Mouse (Mus musculus) heart, postnatal 14 days (tissue): ENCODE measurements around the gene Gnpnat1. TPM values are rescaled to one million over a fixed set of nuclear protein-coding genes. Genes with fewer than 3 reads are reported as not detected.

Source experiments
- DNase-seq, 2 experiments: peaks; one replicate each; pipeline ENCODE4 v3.0.0; 2021 to 2022
- intact Hi-C: fragments of 180-260 bp; cut with DNase I; formaldehyde crosslinking; loops from one replicate; pipeline ENCODE4 v1.15.1; 2025
- total RNA-seq, 2 experiments: library from RNA; stranded (reverse); gene quantifications; 2 replicates each; pipeline ENCODE4 v1.2.3; 2021

Gnpnat1 gene
- total RNA-seq, 2 experiments from 2014 or later = 10.2 to 11.9 TPM

DNA sequence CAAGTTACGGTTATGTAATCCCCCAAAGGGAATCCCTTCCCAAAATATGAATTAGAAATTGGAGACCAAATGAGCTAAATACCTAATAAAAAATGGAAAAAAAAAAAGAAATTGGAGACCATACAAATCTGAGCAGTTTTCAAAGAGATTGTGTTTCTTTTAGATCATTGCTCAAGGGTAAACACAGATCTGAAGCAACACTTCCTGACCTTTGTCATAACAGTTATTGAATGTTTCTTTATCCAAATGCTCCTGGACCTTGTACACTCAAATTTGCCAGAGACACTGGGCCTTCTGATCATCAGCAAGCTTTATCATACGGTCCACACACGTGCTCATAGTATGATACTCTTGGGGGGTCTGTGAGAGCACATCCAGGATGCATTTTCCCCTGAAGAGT lies 13.8 kb upstream of the Gnpnat1 start:
- DNase-seq = no peak
- intact Hi-C loops = no loop called here

- no peak for DNase-seq
- intact Hi-C loops = no loop called here
Measured at GRCm38 (mm10) chr14:45416265-45416664, 11.6 kb upstream of the Gnpnat1 start.

- DNase-seq = no peak
- intact Hi-C loops = no loop called here
Measured at GRCm38 (mm10) chr14:45403651-45404050, 1.1 kb downstream of the Gnpnat1 start.

- intact Hi-C loops = no loop called here
- no peak for DNase-seq
Measured at GRCm38 (mm10) chr14:45399836-45400235, 4.9 kb downstream of the Gnpnat1 start.

- DNase-seq = no peak
- intact Hi-C loops = no loop called here
Measured at GRCm38 (mm10) chr14:45389194-45389593, 15.5 kb downstream of the Gnpnat1 start.

DNA sequence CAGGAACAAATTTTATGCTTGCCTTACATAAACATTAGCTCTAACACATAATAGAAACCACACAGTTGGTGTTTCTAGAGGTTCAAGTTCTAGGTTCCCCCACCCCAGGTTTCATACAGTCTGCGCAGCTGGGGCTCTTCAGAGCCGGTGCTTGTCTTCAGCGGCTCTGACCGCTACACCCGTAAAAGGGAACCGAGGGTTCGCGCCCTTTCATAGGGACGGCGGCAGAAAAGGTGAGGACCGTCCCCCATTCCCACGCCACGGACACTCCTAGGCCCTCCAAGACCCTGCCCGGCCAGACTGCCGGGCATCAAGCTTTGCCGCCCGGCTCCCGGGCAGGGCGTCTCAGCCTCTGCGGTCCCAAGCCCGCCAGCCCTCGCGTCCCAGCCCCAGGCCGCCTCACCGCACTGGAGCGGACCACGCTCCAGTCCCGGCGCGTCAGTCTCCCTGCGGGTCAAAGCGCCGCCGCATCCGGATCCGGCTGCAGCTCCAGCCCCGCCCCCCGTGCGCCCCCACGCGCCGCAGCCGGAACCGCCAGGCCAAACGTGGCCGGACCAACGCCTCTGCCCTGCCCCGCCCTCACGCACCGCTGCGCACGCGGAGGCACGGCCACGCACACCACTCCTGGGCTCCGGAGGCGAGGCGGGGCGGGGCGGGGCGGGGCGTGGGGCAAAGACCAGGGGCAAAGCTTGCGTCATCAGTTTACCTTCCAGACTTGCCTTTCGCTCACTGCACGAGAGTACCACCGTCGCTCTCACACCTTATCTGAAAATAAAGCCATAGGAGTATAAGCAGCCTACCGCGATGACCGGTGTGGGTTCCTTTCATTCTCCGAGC lies 16.1 kb downstream of the Gnpnat1 start:
- intact Hi-C loops = no loop called here
- peak; percentile 93 to 94 for DNase-seq

DNA sequence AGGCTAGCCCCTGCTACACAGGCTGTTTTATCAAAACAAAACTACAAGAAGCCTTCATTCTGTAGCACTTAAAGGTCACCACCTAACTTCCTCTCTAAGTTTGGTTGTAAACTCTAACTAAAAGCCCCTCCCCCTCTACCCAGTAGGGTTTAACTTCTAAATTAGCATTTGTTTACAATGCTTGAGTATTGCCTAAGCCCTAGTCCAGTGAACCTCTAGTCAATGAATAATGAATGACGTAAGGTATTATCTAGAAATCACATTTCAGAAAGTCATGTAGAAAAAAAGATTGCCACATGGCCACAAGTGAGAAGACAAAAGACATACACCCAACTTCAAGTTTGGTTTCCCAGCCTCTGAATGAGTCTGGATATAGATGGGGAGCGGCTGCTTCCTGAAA lies 17.2 kb downstream of the Gnpnat1 start:
- intact Hi-C loops = no loop called here
- DNase-seq = no peak

DNA sequence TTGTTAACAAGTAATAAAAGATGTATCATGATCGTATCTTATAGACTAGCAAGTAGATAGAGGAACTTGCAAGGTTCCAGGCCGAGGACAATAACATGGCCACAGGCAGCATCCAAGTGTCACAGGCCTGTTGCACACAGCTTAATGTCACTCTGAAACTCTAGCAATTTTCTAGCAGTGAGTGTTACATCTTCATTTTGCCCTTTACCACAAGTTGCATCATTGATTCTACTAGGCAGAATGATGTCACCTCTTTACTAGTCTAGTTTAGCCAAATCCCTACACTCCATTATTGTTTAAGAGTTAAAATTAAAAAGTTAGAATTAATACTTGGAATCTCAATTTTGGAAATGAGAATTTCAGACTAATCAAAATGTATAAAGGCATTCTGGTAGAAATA lies 19.1 kb downstream of the Gnpnat1 start:
- intact Hi-C loops = no loop called here
- no peak for DNase-seq

GRCm38 (mm10) chr14:45382912-45383311 lies 21.8 kb downstream of the Gnpnat1 start:
- no peak for DNase-seq
- intact Hi-C loops = no loop called here

DNA sequence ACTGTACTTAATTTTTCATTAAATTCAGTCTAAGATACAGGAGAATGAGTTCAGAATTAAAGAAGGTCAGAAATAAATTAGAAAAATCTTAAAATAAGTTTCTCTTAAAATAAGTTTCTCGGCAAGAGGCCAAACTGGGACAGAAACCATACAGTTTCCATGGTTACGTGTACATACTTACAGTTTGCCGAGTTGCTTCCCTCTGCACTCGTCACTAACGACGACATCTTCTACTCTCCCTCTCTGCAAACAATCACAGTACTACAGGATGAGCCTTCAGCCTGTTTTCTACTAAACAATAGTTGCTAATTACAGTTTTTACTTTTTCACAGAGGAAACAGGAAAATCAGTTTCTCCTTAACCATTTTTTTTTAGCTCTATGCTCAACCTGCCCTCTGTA lies 24.0 kb downstream of the Gnpnat1 start:
- no peak for DNase-seq
- intact Hi-C loops = no loop called here

DNA sequence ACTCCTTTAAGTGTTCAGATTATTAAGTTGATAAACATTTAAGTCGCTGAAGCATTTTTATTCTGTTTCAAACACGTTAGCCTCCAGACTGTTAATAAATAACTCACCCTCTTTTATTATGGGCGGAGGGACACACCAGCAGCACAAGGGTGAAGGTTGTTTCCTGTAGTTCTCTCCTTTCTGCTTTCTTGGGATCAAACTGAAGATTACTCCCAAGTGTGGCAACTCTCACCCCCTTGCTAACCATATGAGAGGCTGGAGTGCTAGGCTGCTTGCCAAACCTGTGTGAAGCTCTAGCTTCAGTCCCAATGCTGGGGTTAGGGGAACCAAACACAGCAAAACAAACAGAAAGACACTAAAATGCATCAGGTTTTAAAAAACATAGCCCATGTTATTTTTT lies 25.9 kb downstream of the Gnpnat1 start:
- intact Hi-C loops = no loop called here
- no peak for DNase-seq

- DNase-seq = no peak
- intact Hi-C loops = no loop called here
Measured at GRCm38 (mm10) chr14:45365196-45365587, 39.5 kb downstream of the Gnpnat1 start.

GRCm38 (mm10) chr14:45364211-45365195 lies 40.2 kb downstream of the Gnpnat1 start:
- intact Hi-C loops = no loop called here
- peak; percentile 45 to 76 for DNase-seq

DNA sequence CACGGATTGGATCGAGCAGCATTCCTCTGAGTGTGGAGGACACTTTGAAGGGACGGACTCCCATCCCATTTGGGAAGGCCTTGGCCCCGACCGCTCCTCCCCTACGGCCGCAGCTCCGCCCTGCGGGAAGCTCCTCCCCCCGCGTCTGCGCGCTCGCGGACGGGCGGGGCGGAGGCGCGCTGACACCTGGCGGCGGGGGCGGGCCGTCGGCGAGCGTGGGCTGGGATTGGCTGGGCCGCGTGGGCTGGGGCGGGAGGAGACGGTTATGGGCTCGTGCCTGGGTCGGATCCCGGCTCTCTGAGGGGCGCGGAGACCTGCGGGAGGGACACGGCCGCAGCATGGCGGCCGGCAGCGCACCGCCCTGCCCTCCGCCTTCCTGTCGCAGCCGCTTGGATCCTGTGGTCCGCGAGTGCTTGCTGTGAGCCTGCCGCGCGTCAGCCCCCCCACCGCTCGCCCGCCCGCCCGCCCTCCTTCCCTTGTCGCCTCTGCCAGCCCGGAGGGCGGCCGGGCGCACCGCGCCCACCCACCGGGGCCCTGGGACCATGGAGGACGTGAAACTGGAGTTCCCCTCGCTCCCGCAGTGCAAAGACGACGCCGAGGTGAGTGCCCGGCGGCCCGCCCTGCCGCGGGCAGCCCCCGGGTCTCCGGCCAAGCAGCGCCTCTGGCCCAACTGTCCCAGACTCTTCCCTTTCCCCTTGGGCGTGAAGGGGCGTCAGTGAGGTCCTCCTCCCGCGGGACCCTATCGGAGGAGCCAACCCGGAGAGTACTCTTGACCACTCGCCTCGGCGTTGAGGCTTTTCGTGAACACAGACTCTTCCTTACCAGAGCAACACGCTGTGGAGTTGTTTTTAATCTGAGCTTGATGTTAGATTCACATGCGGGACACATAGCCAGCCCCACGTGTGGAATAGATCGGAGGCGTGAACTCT lies 53.5 kb downstream of the Gnpnat1 start, which contains the start of gene Styx:
TSS of gene Styx (plus strand) at position 163 of the 929 bp plus-strand sequence.
- intact Hi-C loops = no loop called here
- DNase-seq = peak; percentile 98 to 99

GRCm38 (mm10) chr14:45329589-45330181 lies 75.0 kb downstream of the Gnpnat1 start, which contains the start of gene Psmc6:
Psmc6 (plus strand) TSS chr14:45329788.
- peak; percentile 94 for DNase-seq
- intact Hi-C loops = no loop called here

DNA sequence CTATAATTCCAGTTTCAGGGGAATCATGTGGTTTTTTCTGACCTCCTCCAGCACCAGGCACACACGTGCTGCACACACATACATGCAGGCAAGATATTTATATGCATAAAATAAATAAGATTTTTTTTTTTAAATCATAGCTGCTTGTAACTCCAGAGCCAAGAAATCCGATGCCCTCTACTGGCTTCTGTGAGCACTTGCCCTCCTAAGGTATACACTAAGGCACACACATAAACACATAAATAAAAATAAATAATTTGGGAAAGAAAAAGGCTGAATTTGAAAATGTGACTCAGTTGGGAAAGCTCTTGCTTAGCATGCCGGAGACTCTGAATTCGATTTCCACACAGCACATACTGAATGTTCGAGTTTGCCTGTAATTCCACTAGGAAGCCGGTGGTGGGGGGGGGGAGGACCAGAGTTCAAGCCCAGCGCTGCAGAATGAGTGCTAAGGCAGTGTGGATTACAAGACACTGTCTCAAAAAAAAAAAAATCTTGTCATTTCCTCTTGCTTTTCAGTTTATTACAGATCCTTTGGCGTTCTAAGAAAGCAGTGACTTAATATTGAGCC lies 75.6 kb downstream of the Gnpnat1 start:
- no peak for DNase-seq
- intact Hi-C loops = no loop called here

DNA sequence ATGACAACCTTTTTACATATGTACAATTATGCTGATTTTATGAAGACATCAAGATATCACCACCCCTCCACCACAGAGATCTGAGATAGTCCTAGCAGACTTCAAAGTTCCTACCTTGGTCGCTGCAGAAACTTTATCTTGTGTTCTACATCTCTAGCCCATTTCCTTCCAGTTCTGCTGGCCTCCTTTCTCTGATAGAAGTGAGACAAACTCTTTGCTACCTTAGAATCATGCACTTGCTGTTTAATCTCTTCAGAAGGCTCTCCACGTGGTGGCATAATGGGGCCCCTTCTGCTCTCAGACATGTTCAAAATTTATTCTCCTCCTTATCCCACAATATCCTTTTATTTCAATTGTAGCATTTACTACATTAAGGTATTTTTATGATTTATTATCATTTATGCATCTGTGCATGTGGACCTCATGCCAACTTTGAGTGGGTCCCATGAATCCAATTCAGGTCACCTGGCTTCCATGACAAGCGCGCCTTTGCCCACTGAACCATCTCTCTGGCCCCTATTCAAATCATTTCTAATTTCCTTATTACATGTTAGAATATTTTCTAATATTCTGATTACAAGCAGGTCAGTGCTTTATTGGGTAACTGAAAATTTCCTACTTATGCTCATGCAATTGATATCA lies 76.5 kb downstream of the Gnpnat1 start:
- DNase-seq = no peak
- intact Hi-C loops = no loop called here
